Mouse (Mus musculus): ENCODE results near the gene 4930469K13Rik. TPM values are rescaled to one million over a fixed set of nuclear protein-coding genes. Genes with fewer than 3 reads are reported as not detected.

Gene 4930469K13Rik
- polyA plus RNA-seq, 1 experiment from 2014 or later: 30.9 TPM

- no peak overlapping the region for H3K4me3 ChIP-seq
- ATAC-seq (ENCODE audit: low read depth): no peak
- no peaks in the 10 kb centered on the region for H3K36me3 ChIP-seq
- H3K4me1 ChIP-seq (replicated peaks): peaks cover 14% of the 10 kb centered on the region
- no peaks in the 10 kb centered on the region for H3K27me3 ChIP-seq
- 51% methylated on average over 10 of the region's 10 CpGs for WGBS
- no peaks in the 10 kb centered on the region for H3K9me3 ChIP-seq
- no peak overlapping the region for H3K9ac ChIP-seq
- H3K4me2 ChIP-seq: no peak overlapping the region
- 0 out of 2 replicates have a peak overlapping the region, but pooled peaks have one; percentile 28 for H3K27ac ChIP-seq (replicated peaks)
These were observed 100.1 kb downstream of the 4930469K13Rik start for GRCm38 (mm10) chr11:33998244-33998643.

GRCm38 (mm10) chr11:33993496-33993895, 104.9 kb downstream of the 4930469K13Rik start:
- Histone ChIP-seq H3K4me2 (peak overlapping the region; percentile 42; the same call in 1 of the 2 replicates), H3K4me1 (replicated peaks) (peaks cover 26% of the 10 kb centered on the region), H3K36me3 (no peaks in the 10 kb centered on the region), H3K9ac (no peak overlapping the region), H3K9me3 (no peaks in the 10 kb centered on the region), H3K27ac (replicated peaks) (no peak overlapping the region), H3K27me3 (0 out of 2 replicates have a peak, but pooled peaks cover 2% of the 10 kb centered on the region), H3K4me3 (no peak overlapping the region)
- 67% methylated on average over 5 of the region's 5 CpGs for WGBS
- ATAC-seq (ENCODE audit: low read depth): no peak

GRCm38 (mm10) chr11:33992938-33993337, 105.4 kb downstream of the 4930469K13Rik start, which contains the start of gene Kcnip1:
TSS of gene Kcnip1 (minus strand) at chr11:33993152.
- ATAC-seq (ENCODE audit: low read depth): peak; percentile 55
- Histone ChIP-seq H3K9ac (peak within 1 kb of the TSS; percentile 43; the same call in 1 of the 2 replicates), H3K36me3 (no peaks in the 10 kb centered on the region), H3K27ac (replicated peaks) (no peak within 1 kb of the TSS), H3K27me3 (0 out of 2 replicates have a peak, but pooled peaks cover 2% of the 10 kb centered on the region), H3K4me3 (no peak within 1 kb of the TSS), H3K4me2 (peak within 1 kb of the TSS; percentile 42), H3K9me3 (no peaks in the 10 kb centered on the region), H3K4me1 (replicated peaks) (peaks cover 23% of the 10 kb centered on the region)
- 21% methylated on average over 12 of the region's 12 CpGs for WGBS

DNA sequence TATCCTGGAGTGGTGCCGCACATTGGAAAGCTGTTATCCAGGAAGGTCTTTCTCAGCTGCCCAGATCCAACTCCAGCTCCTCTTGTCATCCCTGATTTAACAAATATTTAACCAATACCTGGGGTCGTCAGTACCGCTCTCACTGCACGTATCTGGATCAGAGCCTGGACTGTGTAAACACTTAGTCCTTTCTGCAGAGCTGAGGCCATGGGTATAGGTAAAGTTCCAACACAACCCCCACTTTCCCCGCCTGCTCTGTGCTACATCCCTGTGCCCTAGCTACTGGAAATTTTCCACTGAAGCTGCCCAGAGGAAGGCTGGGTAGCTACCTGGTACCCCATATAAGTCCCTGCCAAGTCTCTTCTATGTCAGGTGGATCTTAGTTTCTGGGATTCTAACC, 108.4 kb downstream of the 4930469K13Rik start:
- H3K4me2 ChIP-seq: no peak overlapping the region
- peaks cover 23% of the 10 kb centered on the region for H3K4me1 ChIP-seq (replicated peaks)
- no peak for ATAC-seq (ENCODE audit: low read depth)
- no peaks in the 10 kb centered on the region for H3K36me3 ChIP-seq
- WGBS: 79% methylated on average over 5 of the region's 5 CpGs
- H3K9me3 ChIP-seq: no peaks in the 10 kb centered on the region
- H3K27ac ChIP-seq (replicated peaks): no peak overlapping the region
- no peak overlapping the region for H3K4me3 ChIP-seq
- H3K27me3 ChIP-seq: 0 out of 2 replicates have a peak, but pooled peaks cover 2% of the 10 kb centered on the region
- H3K9ac ChIP-seq: no peak overlapping the region

- Histone ChIP-seq H3K36me3 (no peaks in the 10 kb centered on the region), H3K4me1 (replicated peaks) (0 out of 2 replicates have a peak, but pooled peaks cover under 1% of the 10 kb centered on the region), H3K9me3 (no peaks in the 10 kb centered on the region), H3K9ac (no peak overlapping the region), H3K27ac (replicated peaks) (no peak overlapping the region), H3K4me3 (no peak overlapping the region), H3K4me2 (no peak overlapping the region), H3K27me3 (no peaks in the 10 kb centered on the region)
- 80% methylated on average over 2 of the region's 2 CpGs for WGBS
- no peak for ATAC-seq (ENCODE audit: low read depth)
These were observed 111.8 kb downstream of the 4930469K13Rik start for GRCm38 (mm10) chr11:33986525-33986924.

DNA sequence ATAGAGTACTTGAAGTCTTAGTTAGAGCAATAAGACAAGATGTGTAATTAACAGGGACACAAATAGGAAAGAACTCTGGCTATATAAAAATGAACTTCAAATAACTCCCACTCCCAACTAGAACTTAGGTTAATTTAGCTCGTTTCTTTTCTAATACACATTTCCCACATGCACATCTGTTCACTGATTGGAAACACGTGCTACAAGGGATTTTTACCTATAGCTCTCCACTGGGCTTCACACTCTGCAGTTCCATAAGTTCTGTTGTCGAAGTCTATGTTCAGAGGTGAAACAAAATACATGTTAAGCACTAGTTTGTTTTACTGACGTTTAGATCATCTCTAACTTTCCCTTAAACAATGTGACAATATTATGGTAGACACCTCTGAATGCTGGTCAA, 118.2 kb downstream of the 4930469K13Rik start:
- H3K9ac ChIP-seq: no peak overlapping the region
- no peak for ATAC-seq (ENCODE audit: low read depth)
- no peaks in the 10 kb centered on the region for H3K36me3 ChIP-seq
- 82% methylated on average over 4 of the region's 4 CpGs for WGBS
- H3K4me3 ChIP-seq: no peak overlapping the region
- H3K4me1 ChIP-seq (replicated peaks): no peaks in the 10 kb centered on the region
- H3K27ac ChIP-seq (replicated peaks): no peak overlapping the region
- H3K9me3 ChIP-seq: no peaks in the 10 kb centered on the region
- H3K27me3 ChIP-seq: no peaks in the 10 kb centered on the region
- H3K4me2 ChIP-seq: no peak overlapping the region

- Histone ChIP-seq H3K9ac (no peak overlapping the region), H3K27ac (replicated peaks) (no peak overlapping the region), H3K4me1 (replicated peaks) (no peaks in the 10 kb centered on the region), H3K27me3 (no peaks in the 10 kb centered on the region), H3K4me3 (no peak overlapping the region), H3K36me3 (no peaks in the 10 kb centered on the region), H3K9me3 (no peaks in the 10 kb centered on the region), H3K4me2 (no peak overlapping the region)
- ATAC-seq (ENCODE audit: low read depth): no peak
- WGBS: 87% methylated on average over 2 of the region's 2 CpGs
These were observed 123.2 kb downstream of the 4930469K13Rik start for GRCm38 (mm10) chr11:33975121-33975520.

GRCm38 (mm10) chr11:33974341-33975040, 123.9 kb downstream of the 4930469K13Rik start:
- H3K4me1 ChIP-seq (replicated peaks): no peaks in the 10 kb centered on the region
- no peaks in the 10 kb centered on the region for H3K27me3 ChIP-seq
- no peak for ATAC-seq (ENCODE audit: low read depth)
- H3K4me2 ChIP-seq: no peak overlapping the region
- no peak overlapping the region for H3K27ac ChIP-seq (replicated peaks)
- H3K4me3 ChIP-seq: no peak overlapping the region
- WGBS: 72% methylated on average over 14 of the region's 14 CpGs
- H3K9ac ChIP-seq: no peak overlapping the region
- no peaks in the 10 kb centered on the region for H3K36me3 ChIP-seq
- no peaks in the 10 kb centered on the region for H3K9me3 ChIP-seq

- H3K27me3 ChIP-seq: no peaks in the 10 kb centered on the region
- H3K4me3 ChIP-seq: no peak overlapping the region
- no peaks in the 10 kb centered on the region for H3K9me3 ChIP-seq
- no peak for ATAC-seq (ENCODE audit: low read depth)
- no peak overlapping the region for H3K9ac ChIP-seq
- 89% methylated on average over 7 of the region's 7 CpGs for WGBS
- H3K4me2 ChIP-seq: no peak overlapping the region
- H3K36me3 ChIP-seq: no peaks in the 10 kb centered on the region
- no peak overlapping the region for H3K27ac ChIP-seq (replicated peaks)
- H3K4me1 ChIP-seq (replicated peaks): no peaks in the 10 kb centered on the region
These were observed 126.2 kb downstream of the 4930469K13Rik start for GRCm38 (mm10) chr11:33972114-33972513.

- H3K9me3 ChIP-seq: no peaks in the 10 kb centered on the region
- H3K4me1 ChIP-seq (replicated peaks): no peaks in the 10 kb centered on the region
- H3K9ac ChIP-seq: no peak overlapping the region
- H3K4me3 ChIP-seq: no peak overlapping the region
- H3K27ac ChIP-seq (replicated peaks): no peak overlapping the region
- ATAC-seq (ENCODE audit: low read depth): no peak
- H3K36me3 ChIP-seq: no peaks in the 10 kb centered on the region
- H3K27me3 ChIP-seq: no peaks in the 10 kb centered on the region
- no peak overlapping the region for H3K4me2 ChIP-seq
- WGBS: 92% methylated on average over 3 of the region's 3 CpGs
These were observed 129.2 kb downstream of the 4930469K13Rik start for GRCm38 (mm10) chr11:33969199-33969598.

DNA sequence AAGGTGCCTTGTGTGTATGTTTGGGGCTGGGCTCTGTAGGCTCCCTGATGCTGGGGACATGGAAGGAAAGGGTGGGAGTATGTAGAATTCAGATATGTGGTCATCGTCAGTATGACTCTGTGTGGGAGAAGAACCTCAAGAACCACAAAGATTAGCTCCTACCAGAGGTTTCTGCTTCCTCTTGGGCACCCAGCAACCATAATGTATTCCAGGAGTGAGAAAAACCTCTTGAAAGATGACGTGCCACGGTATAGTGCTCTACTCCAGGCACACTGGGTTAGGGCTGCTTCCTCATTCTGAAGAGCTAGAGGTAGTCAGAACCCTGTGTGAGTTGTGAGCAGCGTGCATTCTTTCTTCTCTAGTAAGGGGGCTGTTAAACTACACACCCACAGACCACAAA, 130.6 kb downstream of the 4930469K13Rik start:
- no peak overlapping the region for H3K4me2 ChIP-seq
- 83% methylated on average over 4 of the region's 4 CpGs for WGBS
- H3K4me3 ChIP-seq: no peak overlapping the region
- H3K9me3 ChIP-seq: no peaks in the 10 kb centered on the region
- no peak for ATAC-seq (ENCODE audit: low read depth)
- H3K9ac ChIP-seq: no peak overlapping the region
- H3K36me3 ChIP-seq: no peaks in the 10 kb centered on the region
- no peaks in the 10 kb centered on the region; the same call in 1 of the 2 replicates for H3K4me1 ChIP-seq (replicated peaks)
- H3K27me3 ChIP-seq: no peaks in the 10 kb centered on the region
- H3K27ac ChIP-seq (replicated peaks): no peak overlapping the region

- Histone ChIP-seq H3K9me3 (no peaks in the 10 kb centered on the region), H3K4me3 (no peak overlapping the region), H3K4me1 (replicated peaks) (no peaks in the 10 kb centered on the region; the same call in 1 of the 2 replicates), H3K36me3 (no peaks in the 10 kb centered on the region), H3K27ac (replicated peaks) (no peak overlapping the region), H3K9ac (no peak overlapping the region), H3K27me3 (no peaks in the 10 kb centered on the region), H3K4me2 (no peak overlapping the region)
- no peak for ATAC-seq (ENCODE audit: low read depth)
- WGBS: 39% methylated on average over 2 of the region's 2 CpGs
These were observed 133.0 kb downstream of the 4930469K13Rik start for GRCm38 (mm10) chr11:33965380-33965779.
